Mouse (Mus musculus) intestine, embryonic 15.5 days (tissue): ENCODE data around the gene Osbpl5. TPM values are rescaled to one million over a fixed set of nuclear protein-coding genes. Genes with fewer than 3 reads are reported as not detected.
A peak's percentile ranks its signal among the peaks of the same experiment; 100 is the strongest.
"Not testable (repeated sequence)": the region's sequence is repeated elsewhere in the genome, so short reads cannot be mapped to it uniquely, and the experiment has no call there.

Experiments
- ATAC-seq: fragments of 200-750 bp; cut with Nextera tagmentation; 2 replicates; pipeline ENCODE4 v1.8.0; 2017; ENCODE audit warnings: moderate TSS enrichment, moderate library complexity
- H3K27ac ChIP-seq: fragments of 300-500 bp; sonication (generic); 2 replicates; pipeline ENCODE4 v1.5.1; 2015; ENCODE audit warnings: mild to moderate bottlenecking, inconsistent platforms
- H3K27me3 ChIP-seq: fragments of 300-500 bp; sonication (generic); replicated peaks from 2 replicates; pipeline ENCODE4 v1.6.1; 2015; ENCODE audit warnings: inconsistent platforms
- H3K36me3 ChIP-seq: fragments of 300-500 bp; sonication (generic); 2 replicates; pipeline ENCODE4 v1.6.1; 2015; ENCODE audit warnings: inconsistent platforms
- H3K4me1 ChIP-seq: fragments of 300-500 bp; sonication (generic); replicated peaks from 2 replicates; pipeline ENCODE4 v1.6.1; 2015; ENCODE audit warnings: inconsistent platforms
- H3K4me2 ChIP-seq: fragments of 300-500 bp; sonication (generic); replicated peaks from 2 replicates; pipeline ENCODE4 v1.6.1; 2015; ENCODE audit warnings: mild to moderate bottlenecking, inconsistent platforms
- H3K4me3 ChIP-seq: fragments of 300-500 bp; sonication (generic); replicated peaks from 2 replicates; pipeline ENCODE4 v1.5.1; 2015; ENCODE audit warnings: inconsistent platforms
- H3K9ac ChIP-seq: fragments of 300-500 bp; sonication (generic); 2 replicates; pipeline ENCODE4 v1.6.1; 2015; ENCODE audit warnings: inconsistent platforms
- H3K9me3 ChIP-seq: fragments of 300-500 bp; sonication (generic); 2 replicates; pipeline ENCODE4 v1.6.1; 2016; ENCODE audit warnings: inconsistent platforms
- WGBS: fragments of 180-500 bp; shearing (Covaris S2); methylation state at CpG from one replicate; pipeline ENCODE4 v1.1.7; 2015; 5-methylcytosine and 5-hydroxymethylcytosine counted together
- polyA plus RNA-seq: library from polyadenylated mRNA; unstranded; fragments of >200 nt; fragmentation: Nextera tagmentation; extraction: Ambion mirVana; gene quantifications from 2 replicates; pipeline ENCODE4 v1.2.1, GENCODE M21; 2015

Gene Osbpl5
- polyA plus RNA-seq, 1 experiment from 2014 or later: 25.6 TPM

- 50% methylated on average over 10 of the region's 10 CpGs for WGBS
- not testable (repeated sequence) for H3K9ac ChIP-seq, H3K9me3 ChIP-seq, H3K27ac ChIP-seq, H3K36me3 ChIP-seq, H3K4me1 ChIP-seq, H3K27me3 ChIP-seq
- Histone ChIP-seq H3K4me2 (peak overlapping the region; percentile 96), H3K4me3 (peak overlapping the region; percentile 71)
- 0 out of 2 replicates have a peak, but pooled peaks have one; percentile 25 for ATAC-seq
These were observed 106.9 kb downstream of the Osbpl5 start for GRCm38 (mm10) chr7:143649769-143650346.

GRCm38 (mm10) chr7:143649034-143649768 lies 107.6 kb downstream of the Osbpl5 start, which contains the start of gene Tnfrsf22:
Gene Tnfrsf22 (minus strand): TSS chr7:143649661.
- peak; percentile 99 for ATAC-seq
- Histone ChIP-seq H3K4me2 (peak within 1 kb of the TSS; percentile 96), H3K27me3 (no peaks in the 10 kb centered on the region), H3K9me3 (no peaks in the 10 kb centered on the region), H3K36me3 (no peaks in the 10 kb centered on the region), H3K4me3 (peak within 1 kb of the TSS; percentile 71), H3K4me1 (no peaks in the 10 kb centered on the region), H3K27ac (no peak within 1 kb of the TSS), H3K9ac (peak within 1 kb of the TSS; percentile 63)
- whole genome bisulfite sequencing: 3% methylated on average over 39 of the region's 39 CpGs

GRCm38 (mm10) chr7:143643949-143644348 lies 112.8 kb downstream of the Osbpl5 start:
- not testable (repeated sequence) for H3K27ac ChIP-seq, H3K36me3 ChIP-seq, H3K4me2 ChIP-seq, H3K4me1 ChIP-seq, H3K9ac ChIP-seq, H3K4me3 ChIP-seq, ATAC-seq, H3K27me3 ChIP-seq, H3K9me3 ChIP-seq
- WGBS: 88% methylated on average over 2 of the region's 2 CpGs

Other genes with a start within 250 kb of the Osbpl5 start
- gene Nap1l4, start 207.9 kb downstream of the Osbpl5 start, polyA plus RNA-seq: 198 TPM in 2 replicates
- gene Cars, start 156.9 kb downstream of the Osbpl5 start, polyA plus RNA-seq: 57.6 and 62.7 TPM in 2 replicates
- gene Tnfrsf26, start 128.3 kb downstream of the Osbpl5 start, polyA plus RNA-seq: 0.35 and 0.38 TPM in 2 replicates
- 6.1 and 6.9 TPM in 2 replicates for gene Tnfrsf22, start 107.3 kb downstream of the Osbpl5 start, polyA plus RNA-seq
- 0.69 and 1.2 TPM in 2 replicates for gene Tnfrsf23, start 71.1 kb downstream of the Osbpl5 start, polyA plus RNA-seq
- gene Mrgprg, start 10.0 kb upstream of the Osbpl5 start, polyA plus RNA-seq: not detected in 2 replicates
- 1.2 and 1.3 TPM in 2 replicates for gene Mrgpre, start 27.5 kb upstream of the Osbpl5 start, polyA plus RNA-seq
- gene Nadsyn1, start 65.9 kb upstream of the Osbpl5 start, polyA plus RNA-seq: 19.4 and 21.1 TPM in 2 replicates
- 70.2 and 78.9 TPM in 2 replicates for gene Dhcr7, start 66.2 kb upstream of the Osbpl5 start, polyA plus RNA-seq
- not detected in 2 replicates for gene Gm498, start 109.9 kb upstream of the Osbpl5 start, polyA plus RNA-seq
- 0.99 and 1.1 TPM in 2 replicates for gene Shank2, start 244.9 kb upstream of the Osbpl5 start, polyA plus RNA-seq